Mouse (Mus musculus): Measurements from ENCODE around the gene Nckap5.
"Not testable (repeated sequence)": the region's sequence is repeated elsewhere in the genome, so short reads cannot be mapped to it uniquely, and the experiment has no call there.

The Nckap5 gene

GRCm38 (mm10) chr1:126190353-126190752, 640.2 kb downstream of the Nckap5 start:
- DNase-seq (ENCODE audit: low read depth, low spot score): no peak

GRCm38 (mm10) chr1:126183751-126184150, 646.8 kb downstream of the Nckap5 start:
- DNase-seq (ENCODE audit: low read depth, low spot score): peak; percentile 61

GRCm38 (mm10) chr1:126168579-126168978, 662.0 kb downstream of the Nckap5 start:
- DNase-seq (ENCODE audit: low read depth, low spot score): no peak

GRCm38 (mm10) chr1:126168131-126168530, 662.5 kb downstream of the Nckap5 start:
- peak; percentile 47 for DNase-seq (ENCODE audit: low read depth, low spot score)

GRCm38 (mm10) chr1:126167546-126167945, 663.1 kb downstream of the Nckap5 start:
- no peak for DNase-seq (ENCODE audit: low read depth, low spot score)

GRCm38 (mm10) chr1:126159287-126159686, 671.3 kb downstream of the Nckap5 start:
- no peak for DNase-seq (ENCODE audit: low read depth, low spot score)

- no peak for DNase-seq (ENCODE audit: low read depth, low spot score)
These were observed 674.8 kb downstream of the Nckap5 start for GRCm38 (mm10) chr1:126155816-126156215.

- DNase-seq (ENCODE audit: low read depth, low spot score): no peak
These were observed 676.9 kb downstream of the Nckap5 start for GRCm38 (mm10) chr1:126153516-126154234.

- no peak for DNase-seq (ENCODE audit: low read depth, low spot score)
These were observed 678.4 kb downstream of the Nckap5 start for GRCm38 (mm10) chr1:126152217-126152616.

GRCm38 (mm10) chr1:126149966-126150365, 680.6 kb downstream of the Nckap5 start:
- DNase-seq (ENCODE audit: low read depth, low spot score): peak; percentile 33

GRCm38 (mm10) chr1:126135717-126136116, 694.9 kb downstream of the Nckap5 start:
- DNase-seq (ENCODE audit: low read depth, low spot score): no peak

- DNase-seq (ENCODE audit: low read depth, low spot score): no peak
These were observed 698.3 kb downstream of the Nckap5 start for GRCm38 (mm10) chr1:126132316-126132715.

- peak; percentile 92 for DNase-seq (ENCODE audit: low read depth, low spot score)
These were observed 701.5 kb downstream of the Nckap5 start for GRCm38 (mm10) chr1:126129129-126129528.

- DNase-seq (ENCODE audit: low read depth, low spot score): no peak
These were observed 707.5 kb downstream of the Nckap5 start for GRCm38 (mm10) chr1:126123111-126123510.

- DNase-seq (ENCODE audit: low read depth, low spot score): no peak
These were observed 710.1 kb downstream of the Nckap5 start for GRCm38 (mm10) chr1:126120506-126120905.

- DNase-seq (ENCODE audit: low read depth, low spot score): no peak
These were observed 714.6 kb downstream of the Nckap5 start for GRCm38 (mm10) chr1:126116034-126116433.

- no peak for DNase-seq (ENCODE audit: low read depth, low spot score)
These were observed 724.8 kb downstream of the Nckap5 start for GRCm38 (mm10) chr1:126105673-126106256.

- DNase-seq (ENCODE audit: low read depth, low spot score): no peak
These were observed 736.3 kb downstream of the Nckap5 start for GRCm38 (mm10) chr1:126094346-126094745.

- DNase-seq (ENCODE audit: low read depth, low spot score): not testable (repeated sequence)
These were observed 738.6 kb downstream of the Nckap5 start for GRCm38 (mm10) chr1:126091979-126092378.

GRCm38 (mm10) chr1:126087181-126087580, 743.4 kb downstream of the Nckap5 start:
- no peak for DNase-seq (ENCODE audit: low read depth, low spot score)

GRCm38 (mm10) chr1:126076312-126076711, 754.3 kb downstream of the Nckap5 start:
- no peak for DNase-seq (ENCODE audit: low read depth, low spot score)

GRCm38 (mm10) chr1:126070861-126071260, 759.7 kb downstream of the Nckap5 start:
- no peak for DNase-seq (ENCODE audit: low read depth, low spot score)

GRCm38 (mm10) chr1:126051491-126051890, 779.1 kb downstream of the Nckap5 start:
- peak; percentile 10 for DNase-seq (ENCODE audit: low read depth, low spot score)
